Mouse (Mus musculus) stomach, embryonic 16.5 days (tissue): ENCODE results near the gene Tex264. TPM values are rescaled to one million over a fixed set of nuclear protein-coding genes. Genes with fewer than 3 reads are reported as not detected.
A peak's percentile ranks its signal among the peaks of the same experiment; 100 is the strongest.

Experiments
- ATAC-seq: fragments of 200-750 bp; cut with Nextera tagmentation; 2 replicates; pipeline ENCODE4 v1.8.0; 2017; ENCODE audit warnings: moderate number of reproducible peaks, moderate TSS enrichment; ENCODE audit not compliant: insufficient read depth, low FRiP score
- H3K27ac ChIP-seq: fragments of 300-500 bp; sonication (generic); 2 replicates; pipeline ENCODE4 v1.5.1; 2014; ENCODE audit warnings: low read length
- H3K27me3 ChIP-seq: fragments of 300-500 bp; sonication (generic); 2 replicates; pipeline ENCODE4 v1.6.1; 2014; ENCODE audit warnings: low read length, control low read depth, mixed read lengths; ENCODE audit not compliant: control insufficient read depth, insufficient read depth
- H3K36me3 ChIP-seq: fragments of 300-500 bp; sonication (generic); 2 replicates; pipeline ENCODE4 v1.6.1; 2014; ENCODE audit warnings: low read length; ENCODE audit not compliant: control insufficient read depth, insufficient read depth
- H3K4me1 ChIP-seq: fragments of 300-500 bp; sonication (generic); 2 replicates; pipeline ENCODE4 v1.6.1; 2014; ENCODE audit warnings: low read length, control low read depth, mixed read lengths; ENCODE audit not compliant: control insufficient read depth, insufficient read depth
- H3K4me2 ChIP-seq: fragments of 300-500 bp; sonication (generic); 2 replicates; pipeline ENCODE4 v1.6.1; 2014; ENCODE audit warnings: low read depth, low read length, mixed read lengths
- H3K4me3 ChIP-seq: fragments of 300-500 bp; sonication (generic); replicated peaks from 2 replicates; pipeline ENCODE4 v1.5.1; 2014; ENCODE audit warnings: mild to moderate bottlenecking, low read length
- H3K9ac ChIP-seq: fragments of 300-500 bp; sonication (generic); 2 replicates; pipeline ENCODE4 v1.6.1; 2014; ENCODE audit warnings: low read length
- H3K9me3 ChIP-seq: fragments of 300-500 bp; sonication (generic); replicated peaks from 2 replicates; pipeline ENCODE4 v1.6.1; 2016; ENCODE audit warnings: low read length, control low read depth; ENCODE audit not compliant: control insufficient read depth
- WGBS: fragments of 180-500 bp; shearing (Covaris S2); extraction: QIAGEN DNeasy Blood & Tissue Kit; methylation state at CpG from one replicate; pipeline ENCODE4 v1.1.7; 2014; 5-methylcytosine and 5-hydroxymethylcytosine counted together
- polyA plus RNA-seq: library from polyadenylated mRNA; unstranded; fragments of >200 nt; fragmentation: Nextera tagmentation; extraction: Ambion mirVana; gene quantifications from 2 replicates; pipeline ENCODE4 v1.2.1, GENCODE M21; 2015

Tex264 gene
- polyA plus RNA-seq, 1 experiment from 2014 or later = 53.4 TPM

GRCm38 (mm10) chr9:106675965-106676364, 9.8 kb downstream of the Tex264 start:
- Histone ChIP-seq H3K27ac (peak overlapping the region; percentile 41; the same call in 1 of the 2 replicates), H3K9ac (no peak overlapping the region), H3K4me2 (no peak overlapping the region), H3K4me3 (no peak overlapping the region), H3K9me3 (no peaks in the 10 kb centered on the region), H3K36me3 (0 out of 2 replicates have a peak, but pooled peaks cover 12% of the 10 kb centered on the region), H3K27me3 (no peaks in the 10 kb centered on the region), H3K4me1 (no peaks in the 10 kb centered on the region; the same call in 1 of the 2 replicates)
- WGBS = 68% methylated on average over 9 of the region's 9 CpGs
- peak; percentile 65 for ATAC-seq

GRCm38 (mm10) chr9:106675480-106675879, 10.2 kb downstream of the Tex264 start:
- H3K27ac ChIP-seq = no peak overlapping the region
- no peak overlapping the region for H3K4me2 ChIP-seq
- 0 out of 2 replicates have a peak, but pooled peaks cover 12% of the 10 kb centered on the region for H3K36me3 ChIP-seq
- H3K4me3 ChIP-seq = no peak overlapping the region
- H3K4me1 ChIP-seq = no peaks in the 10 kb centered on the region; the same call in 1 of the 2 replicates
- H3K9me3 ChIP-seq = no peaks in the 10 kb centered on the region
- 0% methylated on average over 1 of the region's 1 CpGs for WGBS
- ATAC-seq = peak; percentile 71; the same call in 1 of the 2 replicates
- no peaks in the 10 kb centered on the region for H3K27me3 ChIP-seq
- H3K9ac ChIP-seq = no peak overlapping the region

GRCm38 (mm10) chr9:106673860-106674259, 11.9 kb downstream of the Tex264 start:
- no peaks in the 10 kb centered on the region for H3K27me3 ChIP-seq
- H3K36me3 ChIP-seq = peaks cover 10% of the 10 kb centered on the region; the same call in 1 of the 2 replicates
- 77% methylated on average over 2 of the region's 2 CpGs for WGBS
- no peak for ATAC-seq
- no peak overlapping the region for H3K4me2 ChIP-seq
- no peaks in the 10 kb centered on the region for H3K9me3 ChIP-seq
- H3K9ac ChIP-seq = no peak overlapping the region
- H3K4me3 ChIP-seq = no peak overlapping the region
- no peaks in the 10 kb centered on the region; the same call in 1 of the 2 replicates for H3K4me1 ChIP-seq
- no peak overlapping the region for H3K27ac ChIP-seq

- 87% methylated on average over 6 of the region's 6 CpGs for WGBS
- no peak overlapping the region for H3K4me2 ChIP-seq
- no peak overlapping the region for H3K4me3 ChIP-seq
- H3K27me3 ChIP-seq = no peaks in the 10 kb centered on the region
- H3K9me3 ChIP-seq = no peaks in the 10 kb centered on the region
- peaks cover 7% of the 10 kb centered on the region for H3K36me3 ChIP-seq
- ATAC-seq = no peak
- no peaks in the 10 kb centered on the region for H3K4me1 ChIP-seq
- no peak overlapping the region for H3K9ac ChIP-seq
- no peak overlapping the region for H3K27ac ChIP-seq
Measured at GRCm38 (mm10) chr9:106664856-106665255, 20.9 kb downstream of the Tex264 start.

- Histone ChIP-seq H3K4me3 (no peak overlapping the region), H3K9me3 (no peaks in the 10 kb centered on the region), H3K27ac (no peak overlapping the region), H3K4me1 (no peaks in the 10 kb centered on the region), H3K36me3 (peaks cover 7% of the 10 kb centered on the region), H3K4me2 (no peak overlapping the region), H3K9ac (no peak overlapping the region), H3K27me3 (no peaks in the 10 kb centered on the region)
- ATAC-seq = no peak
- 83% methylated on average over 4 of the region's 4 CpGs for WGBS
Measured at GRCm38 (mm10) chr9:106664433-106664832, 21.3 kb downstream of the Tex264 start.

- Histone ChIP-seq H3K36me3 (peaks cover 5% of the 10 kb centered on the region; the same call in 1 of the 2 replicates), H3K4me3 (no peak overlapping the region), H3K27me3 (no peaks in the 10 kb centered on the region), H3K27ac (no peak overlapping the region), H3K9ac (no peak overlapping the region), H3K4me2 (no peak overlapping the region), H3K9me3 (no peaks in the 10 kb centered on the region), H3K4me1 (no peaks in the 10 kb centered on the region)
- no peak for ATAC-seq
- WGBS = 84% methylated on average over 6 of the region's 6 CpGs
Measured at GRCm38 (mm10) chr9:106663200-106663599, 22.5 kb downstream of the Tex264 start.

GRCm38 (mm10) chr9:106659935-106660334, 25.8 kb downstream of the Tex264 start:
- Histone ChIP-seq H3K9ac (no peak overlapping the region), H3K27ac (no peak overlapping the region), H3K4me1 (no peaks in the 10 kb centered on the region), H3K27me3 (peaks cover 8% of the 10 kb centered on the region), H3K4me3 (no peak overlapping the region), H3K36me3 (peaks cover 5% of the 10 kb centered on the region; the same call in 1 of the 2 replicates), H3K4me2 (no peak overlapping the region), H3K9me3 (no peaks in the 10 kb centered on the region)
- WGBS = 83% methylated on average over 1 of the region's 1 CpGs
- ATAC-seq = no peak

GRCm38 (mm10) chr9:106659441-106659840, 26.3 kb downstream of the Tex264 start:
- ATAC-seq = no peak
- H3K27me3 ChIP-seq = peaks cover 12% of the 10 kb centered on the region
- peaks cover 5% of the 10 kb centered on the region; the same call in 1 of the 2 replicates for H3K36me3 ChIP-seq
- WGBS = 69% methylated on average over 7 of the region's 7 CpGs
- no peak overlapping the region for H3K9ac ChIP-seq
- H3K4me2 ChIP-seq = no peak overlapping the region
- H3K4me3 ChIP-seq = no peak overlapping the region
- H3K27ac ChIP-seq = no peak overlapping the region
- no peaks in the 10 kb centered on the region for H3K4me1 ChIP-seq
- no peaks in the 10 kb centered on the region for H3K9me3 ChIP-seq

- ATAC-seq = no peak
- Histone ChIP-seq H3K4me1 (no peaks in the 10 kb centered on the region), H3K9me3 (no peaks in the 10 kb centered on the region), H3K27ac (no peak overlapping the region), H3K36me3 (peaks cover 5% of the 10 kb centered on the region; the same call in 1 of the 2 replicates), H3K9ac (no peak overlapping the region), H3K4me3 (no peak overlapping the region), H3K4me2 (no peak overlapping the region), H3K27me3 (peaks cover 19% of the 10 kb centered on the region)
- 38% methylated on average over 5 of the region's 5 CpGs for WGBS
Measured at GRCm38 (mm10) chr9:106657592-106657991, 28.1 kb downstream of the Tex264 start.
